Mouse (Mus musculus) embryonic facial prominence, embryonic 10.5 days (tissue): ENCODE data around the gene Marf1. TPM values are rescaled to one million over a fixed set of nuclear protein-coding genes. Genes with fewer than 3 reads are reported as not detected.

Experiments
- DNase-seq: peaks from one replicate; pipeline ENCODE4 v3.0.0-alpha.2; 2017; ENCODE audit warnings: low spot score
- H3K27ac ChIP-seq: fragments of 300-500 bp; sonication (generic); replicated peaks from 2 replicates; pipeline ENCODE4 v1.5.1; 2016; ENCODE audit warnings: mild to moderate bottlenecking
- H3K27me3 ChIP-seq: fragments of 300-500 bp; sonication (generic); replicated peaks from 2 replicates; pipeline ENCODE4 v1.6.1; 2016; ENCODE audit warnings: low read depth, mild to moderate bottlenecking; ENCODE audit not compliant: poor library complexity, severe bottlenecking
- H3K36me3 ChIP-seq: fragments of 300-500 bp; sonication (generic); replicated peaks from 2 replicates; pipeline ENCODE4 v1.6.1; 2016; ENCODE audit warnings: mild to moderate bottlenecking, moderate library complexity
- H3K4me1 ChIP-seq: fragments of 300-500 bp; sonication (generic); 2 replicates; pipeline ENCODE4 v1.6.1; 2016
- H3K4me3 ChIP-seq: fragments of 300-500 bp; sonication (generic); 2 replicates; pipeline ENCODE4 v1.5.1; 2016; ENCODE audit warnings: mild to moderate bottlenecking, moderate library complexity
- H3K9me3 ChIP-seq: fragments of 300-500 bp; sonication (generic); 2 replicates; pipeline ENCODE4 v1.6.1; 2016; ENCODE audit warnings: mild to moderate bottlenecking
- WGBS: fragments of 180-500 bp; shearing (Covaris S2); methylation state at CpG from one replicate; pipeline ENCODE4 v1.1.7; 2016; 5-methylcytosine and 5-hydroxymethylcytosine counted together
- polyA plus RNA-seq: library from polyadenylated mRNA; unstranded; fragments of >200 nt; fragmentation: Nextera tagmentation; extraction: Ambion mirVana; gene quantifications from 2 replicates; pipeline ENCODE4 v1.2.1, GENCODE M21; 2016

Marf1 gene
- polyA plus RNA-seq, 1 experiment from 2014 or later: 17.1 TPM

GRCm38 (mm10) chr16:14130796-14131195 lies 32.4 kb downstream of the Marf1 start:
- 92% methylated on average over 7 of the region's 7 CpGs for WGBS
- no peaks in the 10 kb centered on the region for H3K9me3 ChIP-seq
- no peaks in the 10 kb centered on the region for H3K27me3 ChIP-seq
- H3K36me3 ChIP-seq: peaks cover 99% of the 10 kb centered on the region
- H3K4me3 ChIP-seq: no peak overlapping the region
- no peak for DNase-seq
- H3K4me1 ChIP-seq: no peaks in the 10 kb centered on the region
- no peak overlapping the region for H3K27ac ChIP-seq

GRCm38 (mm10) chr16:14128977-14129376 lies 34.2 kb downstream of the Marf1 start:
- Histone ChIP-seq H3K36me3 (peaks cover 99% of the 10 kb centered on the region), H3K4me1 (no peaks in the 10 kb centered on the region), H3K27ac (no peak overlapping the region), H3K4me3 (no peak overlapping the region), H3K27me3 (no peaks in the 10 kb centered on the region), H3K9me3 (no peaks in the 10 kb centered on the region)
- DNase-seq: no peak

GRCm38 (mm10) chr16:14125253-14125652 lies 37.9 kb downstream of the Marf1 start:
- 96% methylated on average over 1 of the region's 1 CpGs for WGBS
- Histone ChIP-seq H3K36me3 (peaks cover 99% of the 10 kb centered on the region), H3K4me3 (no peak overlapping the region), H3K4me1 (no peaks in the 10 kb centered on the region), H3K27ac (no peak overlapping the region), H3K9me3 (no peaks in the 10 kb centered on the region), H3K27me3 (no peaks in the 10 kb centered on the region)
- DNase-seq: no peak

DNA sequence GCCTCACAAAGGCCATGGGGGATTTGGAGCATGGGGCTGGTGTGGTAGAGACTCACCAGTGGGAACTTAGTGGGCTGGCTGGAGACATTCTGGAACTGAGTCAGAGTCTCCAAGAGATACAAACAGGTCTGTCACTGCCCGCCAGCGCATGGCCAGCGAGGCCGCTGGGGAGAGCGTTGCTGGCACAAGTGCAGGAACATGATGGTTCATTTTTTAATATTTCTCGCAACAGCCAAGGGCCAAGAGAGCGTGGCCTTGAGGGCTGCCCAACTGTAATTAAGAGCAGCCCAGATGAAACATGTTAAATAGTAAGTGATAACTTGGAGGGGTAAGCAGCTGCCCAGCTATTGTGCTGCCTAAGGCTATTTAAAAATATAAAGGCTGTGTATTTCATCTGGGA lies 38.4 kb downstream of the Marf1 start:
- Histone ChIP-seq H3K4me1 (no peaks in the 10 kb centered on the region), H3K27me3 (no peaks in the 10 kb centered on the region), H3K36me3 (peaks cover 99% of the 10 kb centered on the region), H3K27ac (no peak overlapping the region), H3K4me3 (no peak overlapping the region), H3K9me3 (no peaks in the 10 kb centered on the region)
- DNase-seq: no peak
- WGBS: 97% methylated on average over 7 of the region's 7 CpGs

DNA sequence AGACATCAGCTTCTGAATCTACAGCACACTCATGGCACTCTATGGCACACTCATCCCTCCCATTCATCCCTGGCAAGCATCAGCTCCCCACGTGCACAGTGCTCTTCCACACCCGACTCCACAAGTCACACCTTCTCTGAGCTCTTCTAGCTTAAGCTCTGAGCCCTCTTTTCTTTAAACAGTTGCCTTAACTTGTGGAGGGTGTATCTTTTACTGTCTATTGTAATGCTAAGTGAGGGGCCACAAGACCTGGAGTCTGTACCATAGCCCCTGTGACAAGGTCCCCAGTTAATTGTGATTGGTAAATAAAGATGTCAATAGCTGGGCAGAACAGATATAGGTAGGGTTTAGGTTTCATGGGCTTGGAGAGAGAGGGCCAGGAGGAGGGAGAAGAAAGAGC lies 39.2 kb downstream of the Marf1 start:
- H3K36me3 ChIP-seq: peaks cover 97% of the 10 kb centered on the region

GRCm38 (mm10) chr16:14122586-14122985 lies 40.6 kb downstream of the Marf1 start:
- DNase-seq: no peak
- no peak overlapping the region for H3K4me3 ChIP-seq
- H3K9me3 ChIP-seq: no peaks in the 10 kb centered on the region
- peaks cover 91% of the 10 kb centered on the region for H3K36me3 ChIP-seq
- no peak overlapping the region for H3K27ac ChIP-seq
- no peaks in the 10 kb centered on the region for H3K27me3 ChIP-seq
- no peaks in the 10 kb centered on the region for H3K4me1 ChIP-seq

More for the DNA sequence above, 39.2 kb downstream of the Marf1 start:
- H3K9me3 ChIP-seq: no peaks in the 10 kb centered on the region
- H3K4me1 ChIP-seq: no peaks in the 10 kb centered on the region
- no peak for DNase-seq
- no peak overlapping the region for H3K4me3 ChIP-seq
- 85% methylated on average over 2 of the region's 2 CpGs for WGBS
- H3K27ac ChIP-seq: no peak overlapping the region
- no peaks in the 10 kb centered on the region for H3K27me3 ChIP-seq

GRCm38 (mm10) chr16:14121563-14121962 lies 41.6 kb downstream of the Marf1 start:
- H3K36me3 ChIP-seq: peaks cover 91% of the 10 kb centered on the region
- H3K4me3 ChIP-seq: no peak overlapping the region
- no peak for DNase-seq
- H3K4me1 ChIP-seq: no peaks in the 10 kb centered on the region
- WGBS: 94% methylated on average over 7 of the region's 7 CpGs
- no peaks in the 10 kb centered on the region for H3K27me3 ChIP-seq
- H3K9me3 ChIP-seq: no peaks in the 10 kb centered on the region
- no peak overlapping the region for H3K27ac ChIP-seq

DNA sequence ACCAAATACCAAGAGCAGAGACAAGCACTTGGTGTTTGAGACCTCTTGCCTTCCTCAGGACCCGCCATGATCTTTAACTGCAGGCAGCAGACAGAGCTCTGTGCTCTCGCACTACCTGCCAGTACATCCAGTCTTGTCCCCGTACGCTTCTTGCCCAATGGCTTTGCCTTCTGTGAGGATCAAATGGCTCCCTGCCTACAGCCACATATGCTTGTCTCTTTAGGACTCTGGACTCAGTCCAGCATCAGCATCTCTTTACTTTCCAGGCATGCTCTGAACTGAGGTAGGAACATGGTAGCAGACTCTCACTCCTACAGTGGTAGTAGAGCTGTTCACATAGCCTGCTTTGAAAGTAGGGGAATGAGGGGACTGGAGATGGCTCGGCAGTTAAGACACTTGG lies 42.2 kb downstream of the Marf1 start:
- Histone ChIP-seq H3K36me3 (peaks cover 91% of the 10 kb centered on the region), H3K4me3 (no peak overlapping the region)
- 93% methylated on average over 5 of the region's 5 CpGs for WGBS

GRCm38 (mm10) chr16:14117299-14117698 lies 45.9 kb downstream of the Marf1 start:
- Histone ChIP-seq H3K9me3 (no peaks in the 10 kb centered on the region), H3K4me1 (no peaks in the 10 kb centered on the region), H3K27me3 (no peaks in the 10 kb centered on the region), H3K4me3 (no peak overlapping the region), H3K27ac (no peak overlapping the region), H3K36me3 (peaks cover 87% of the 10 kb centered on the region)
- WGBS: 88% methylated on average over 2 of the region's 2 CpGs
- DNase-seq: no peak

More for the DNA sequence above, 42.2 kb downstream of the Marf1 start:
- Histone ChIP-seq H3K27ac (no peak overlapping the region), H3K9me3 (no peaks in the 10 kb centered on the region), H3K27me3 (no peaks in the 10 kb centered on the region), H3K4me1 (no peaks in the 10 kb centered on the region)
- no peak for DNase-seq

- WGBS: 95% methylated on average over 3 of the region's 3 CpGs
- H3K9me3 ChIP-seq: no peaks in the 10 kb centered on the region
- H3K4me1 ChIP-seq: no peaks in the 10 kb centered on the region
- DNase-seq: no peak
- no peaks in the 10 kb centered on the region for H3K27me3 ChIP-seq
- H3K36me3 ChIP-seq: peaks cover 94% of the 10 kb centered on the region
- no peak overlapping the region for H3K4me3 ChIP-seq
- H3K27ac ChIP-seq: no peak overlapping the region
Observed at GRCm38 (mm10) chr16:14112742-14113141, 50.4 kb downstream of the Marf1 start.

DNA sequence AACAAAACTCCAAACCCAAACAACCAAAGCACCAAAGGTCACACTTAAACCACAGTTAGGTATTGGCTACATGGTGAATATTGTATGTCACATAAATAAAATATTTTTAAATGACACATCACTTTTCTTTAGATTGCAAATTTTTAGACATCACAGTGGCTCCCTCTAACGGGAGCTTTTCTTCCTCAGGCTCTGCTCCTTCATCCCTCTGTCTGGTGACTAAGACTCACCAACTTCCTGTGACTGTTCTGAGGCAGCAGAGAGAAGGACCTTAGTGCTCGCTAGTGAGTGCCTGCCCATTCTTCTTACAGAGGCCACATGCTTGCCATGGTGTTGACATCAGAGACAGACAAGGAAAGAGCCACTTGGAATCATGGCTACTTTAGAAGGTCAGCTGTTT lies 51.0 kb downstream of the Marf1 start:
- Histone ChIP-seq H3K27me3 (no peaks in the 10 kb centered on the region), H3K27ac (no peak overlapping the region), H3K4me1 (no peaks in the 10 kb centered on the region), H3K9me3 (no peaks in the 10 kb centered on the region), H3K36me3 (peaks cover 89% of the 10 kb centered on the region), H3K4me3 (no peak overlapping the region)
- WGBS: 85% methylated on average over 2 of the region's 2 CpGs
- DNase-seq: no peak

DNA sequence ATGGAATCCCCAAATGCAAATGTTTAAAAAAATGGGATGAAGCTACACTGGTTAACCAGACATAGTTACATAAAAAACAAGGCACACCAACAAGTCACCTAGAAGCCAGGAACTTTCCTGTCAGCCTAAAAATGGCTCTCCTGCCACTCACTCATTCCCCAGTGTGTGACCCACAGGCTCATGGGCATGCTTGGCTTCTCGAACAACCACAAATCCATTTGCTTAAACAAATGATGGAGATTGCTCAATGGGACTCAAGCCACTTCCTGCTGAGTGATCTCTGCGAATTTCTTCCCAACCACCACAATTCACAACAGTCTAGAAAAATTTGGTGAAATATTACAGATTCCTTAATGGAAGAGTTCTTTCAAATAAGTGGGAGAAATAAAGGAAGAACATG lies 52.2 kb downstream of the Marf1 start:
- Histone ChIP-seq H3K4me3 (no peak overlapping the region), H3K4me1 (no peaks in the 10 kb centered on the region), H3K27me3 (no peaks in the 10 kb centered on the region), H3K9me3 (no peaks in the 10 kb centered on the region), H3K36me3 (peaks cover 77% of the 10 kb centered on the region), H3K27ac (no peak overlapping the region)
- 88% methylated on average over 2 of the region's 2 CpGs for WGBS
- DNase-seq: no peak

- no peak for DNase-seq
- Histone ChIP-seq H3K27me3 (no peaks in the 10 kb centered on the region), H3K36me3 (peaks cover 67% of the 10 kb centered on the region), H3K27ac (no peak overlapping the region), H3K9me3 (no peaks in the 10 kb centered on the region), H3K4me1 (no peaks in the 10 kb centered on the region), H3K4me3 (no peak overlapping the region)
- WGBS: 81% methylated on average over 3 of the region's 3 CpGs
Observed at GRCm38 (mm10) chr16:14109651-14110230, 53.4 kb downstream of the Marf1 start.

- H3K4me1 ChIP-seq: no peaks in the 10 kb centered on the region
- 86% methylated on average over 6 of the region's 6 CpGs for WGBS
- peaks cover 31% of the 10 kb centered on the region for H3K36me3 ChIP-seq
- no peak overlapping the region for H3K4me3 ChIP-seq
- no peaks in the 10 kb centered on the region for H3K27me3 ChIP-seq
- no peak for DNase-seq
- no peak overlapping the region for H3K27ac ChIP-seq
- H3K9me3 ChIP-seq: no peaks in the 10 kb centered on the region
Observed at GRCm38 (mm10) chr16:14105891-14106290, 57.3 kb downstream of the Marf1 start.
